Mouse (Mus musculus) stomach, embryonic 15.5 days (tissue): ENCODE measurements at regions not wholly inside any gene's neighbourhood (a gene's known extent, or its start where the extent isn't known, plus 50 kb on each side); places are given as distances from the start of the nearest gene placed in this dataset.
A peak's percentile ranks its signal among the peaks of the same experiment; 100 is the strongest.

Experiments
- ATAC-seq: fragments of 200-750 bp; cut with Nextera tagmentation; 2 replicates; pipeline ENCODE4 v1.8.0; 2017; ENCODE audit warnings: low read depth, moderate number of reproducible peaks, moderate TSS enrichment; ENCODE audit not compliant: insufficient read depth, low FRiP score
- H3K27ac ChIP-seq: fragments of 300-500 bp; sonication (generic); 2 replicates; pipeline ENCODE4 v1.5.1; 2015; ENCODE audit warnings: mild to moderate bottlenecking, inconsistent platforms
- H3K27me3 ChIP-seq: fragments of 300-500 bp; sonication (generic); replicated peaks from 2 replicates; pipeline ENCODE4 v1.6.1; 2015; ENCODE audit warnings: inconsistent platforms
- H3K36me3 ChIP-seq: fragments of 300-500 bp; sonication (generic); 2 replicates; pipeline ENCODE4 v1.6.1; 2015; ENCODE audit warnings: inconsistent platforms
- H3K4me1 ChIP-seq: fragments of 300-500 bp; sonication (generic); 2 replicates; pipeline ENCODE4 v1.6.1; 2015; ENCODE audit warnings: inconsistent platforms
- H3K4me2 ChIP-seq: fragments of 300-500 bp; sonication (generic); 2 replicates; pipeline ENCODE4 v1.6.1; 2015; ENCODE audit warnings: mild to moderate bottlenecking, inconsistent platforms
- H3K4me3 ChIP-seq: fragments of 300-500 bp; sonication (generic); replicated peaks from 2 replicates; pipeline ENCODE4 v1.5.1; 2015; ENCODE audit warnings: inconsistent platforms
- H3K9ac ChIP-seq: fragments of 300-500 bp; sonication (generic); 2 replicates; pipeline ENCODE4 v1.6.1; 2015; ENCODE audit warnings: inconsistent platforms
- H3K9me3 ChIP-seq: fragments of 300-500 bp; sonication (generic); 2 replicates; pipeline ENCODE4 v1.6.1; 2016; ENCODE audit warnings: inconsistent platforms
- WGBS: fragments of 180-500 bp; shearing (Covaris S2); methylation state at CpG from one replicate; pipeline ENCODE4 v1.1.7; 2015; 5-methylcytosine and 5-hydroxymethylcytosine counted together

- no peak for ATAC-seq
- no peaks in the 10 kb centered on the region for H3K36me3 ChIP-seq
- H3K4me1 ChIP-seq, result no peaks in the 10 kb centered on the region
- no peak overlapping the region for H3K4me2 ChIP-seq
- no peak overlapping the region for H3K27ac ChIP-seq
- H3K9ac ChIP-seq, result no peak overlapping the region
- 63% methylated on average over 4 of the region's 4 CpGs for WGBS
- H3K27me3 ChIP-seq, result no peaks in the 10 kb centered on the region
- H3K4me3 ChIP-seq, result no peak overlapping the region
- H3K9me3 ChIP-seq, result no peaks in the 10 kb centered on the region
Measured at GRCm38 (mm10) chr12:92353386-92354257, 504.7 kb upstream of the Sel1l start.

DNA sequence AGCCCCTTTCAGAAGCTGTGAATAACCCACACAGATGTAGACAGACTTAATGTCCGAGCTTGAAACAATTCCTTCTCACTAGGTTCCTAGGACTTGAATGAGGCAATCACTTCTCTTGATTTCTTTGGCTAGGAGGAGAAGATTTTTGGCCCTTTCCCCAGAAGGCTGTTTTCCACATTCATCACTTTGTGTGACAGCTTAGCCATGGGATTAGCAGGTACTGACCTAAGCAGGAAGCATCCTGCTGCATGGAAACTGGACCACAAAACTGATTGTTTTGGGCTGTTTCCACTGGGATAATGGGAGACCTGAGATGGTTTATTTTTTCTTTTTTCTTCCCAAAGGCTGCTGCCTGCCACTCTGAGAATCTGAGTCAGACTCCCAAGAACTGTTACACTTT, 469.3 kb upstream of the Sel1l start:
- H3K27ac ChIP-seq, result no peak overlapping the region
- no peaks in the 10 kb centered on the region for H3K36me3 ChIP-seq
- no peak overlapping the region for H3K9ac ChIP-seq
- no peak overlapping the region for H3K4me2 ChIP-seq
- H3K4me3 ChIP-seq, result no peak overlapping the region
- no peaks in the 10 kb centered on the region for H3K9me3 ChIP-seq
- 41% methylated on average over 1 of the region's 1 CpGs for WGBS
- no peaks in the 10 kb centered on the region for H3K4me1 ChIP-seq
- ATAC-seq, result no peak
- H3K27me3 ChIP-seq, result no peaks in the 10 kb centered on the region

DNA sequence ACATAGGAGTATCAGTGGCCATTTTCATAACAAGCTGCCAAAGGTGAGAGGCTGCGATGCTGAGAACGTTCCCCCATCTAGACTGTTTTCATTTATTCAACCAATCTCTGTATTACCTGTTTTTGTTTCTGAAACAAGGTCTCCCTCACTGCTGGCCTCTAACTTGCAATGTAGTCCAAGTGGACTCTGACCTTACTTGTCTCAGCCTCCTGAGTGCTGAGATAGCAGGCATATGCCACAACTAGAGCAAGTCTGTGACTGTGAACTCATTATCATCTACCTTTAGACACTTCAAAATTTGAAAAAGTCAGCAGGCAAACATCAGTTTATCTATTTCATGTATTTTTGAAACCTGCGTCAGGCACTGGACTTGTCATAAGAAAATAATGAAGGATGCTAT, 468.7 kb upstream of the Sel1l start:
- no peaks in the 10 kb centered on the region for H3K27me3 ChIP-seq
- no peak for ATAC-seq
- H3K27ac ChIP-seq, result no peak overlapping the region
- no peak overlapping the region for H3K4me2 ChIP-seq
- WGBS, result 88% methylated on average over 3 of the region's 3 CpGs
- no peaks in the 10 kb centered on the region for H3K36me3 ChIP-seq
- H3K4me1 ChIP-seq, result no peaks in the 10 kb centered on the region
- H3K9me3 ChIP-seq, result no peaks in the 10 kb centered on the region
- H3K9ac ChIP-seq, result no peak overlapping the region
- H3K4me3 ChIP-seq, result no peak overlapping the region

DNA sequence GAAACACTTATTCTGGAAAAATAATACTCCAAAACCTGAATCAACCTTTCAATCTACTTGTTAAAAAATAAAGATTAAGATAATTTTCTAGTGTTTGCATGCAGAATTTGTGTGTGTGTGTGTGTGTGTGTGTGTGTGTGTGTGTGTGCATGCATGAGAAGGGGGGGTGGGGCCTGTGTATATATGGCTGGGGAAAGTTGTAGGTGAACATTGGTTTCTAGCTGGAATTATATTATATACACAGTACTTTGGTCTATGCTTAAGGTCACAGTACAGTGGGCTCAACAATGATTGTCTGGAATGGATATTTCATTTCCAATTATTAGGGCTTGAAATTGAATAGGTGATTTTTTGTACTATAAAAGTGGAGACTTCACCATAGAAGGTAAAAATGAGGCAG, 467.3 kb upstream of the Sel1l start:
- Histone ChIP-seq H3K4me3 (no peak overlapping the region), H3K27me3 (no peaks in the 10 kb centered on the region), H3K9ac (no peak overlapping the region), H3K27ac (no peak overlapping the region), H3K4me2 (no peak overlapping the region), H3K4me1 (no peaks in the 10 kb centered on the region), H3K9me3 (no peaks in the 10 kb centered on the region), H3K36me3 (no peaks in the 10 kb centered on the region)
- no peak for ATAC-seq

DNA sequence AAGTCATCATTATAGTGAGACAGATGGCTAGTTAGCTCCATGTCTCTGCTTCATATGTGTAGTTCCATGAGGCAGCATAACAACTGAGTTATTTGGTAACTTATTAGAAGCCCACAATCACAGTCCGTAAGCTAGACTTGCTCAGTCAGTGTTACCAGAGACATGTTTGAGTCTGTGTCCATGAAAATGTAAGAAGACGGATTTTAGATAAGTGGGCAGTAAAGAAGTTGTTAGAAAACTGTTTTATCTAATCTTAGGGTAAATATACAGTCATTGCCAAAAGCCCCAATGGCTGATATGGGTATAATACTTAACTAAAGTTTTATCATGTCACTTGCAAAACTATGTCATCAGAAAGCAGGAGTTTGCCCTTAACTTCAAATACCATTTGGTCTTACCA, 466.9 kb upstream of the Sel1l start:
- Histone ChIP-seq H3K4me2 (no peak overlapping the region), H3K9ac (no peak overlapping the region), H3K9me3 (no peaks in the 10 kb centered on the region), H3K4me3 (no peak overlapping the region), H3K27ac (no peak overlapping the region), H3K36me3 (no peaks in the 10 kb centered on the region), H3K4me1 (no peaks in the 10 kb centered on the region), H3K27me3 (no peaks in the 10 kb centered on the region)
- ATAC-seq, result no peak
- 67% methylated on average over 2 of the region's 2 CpGs for WGBS

DNA sequence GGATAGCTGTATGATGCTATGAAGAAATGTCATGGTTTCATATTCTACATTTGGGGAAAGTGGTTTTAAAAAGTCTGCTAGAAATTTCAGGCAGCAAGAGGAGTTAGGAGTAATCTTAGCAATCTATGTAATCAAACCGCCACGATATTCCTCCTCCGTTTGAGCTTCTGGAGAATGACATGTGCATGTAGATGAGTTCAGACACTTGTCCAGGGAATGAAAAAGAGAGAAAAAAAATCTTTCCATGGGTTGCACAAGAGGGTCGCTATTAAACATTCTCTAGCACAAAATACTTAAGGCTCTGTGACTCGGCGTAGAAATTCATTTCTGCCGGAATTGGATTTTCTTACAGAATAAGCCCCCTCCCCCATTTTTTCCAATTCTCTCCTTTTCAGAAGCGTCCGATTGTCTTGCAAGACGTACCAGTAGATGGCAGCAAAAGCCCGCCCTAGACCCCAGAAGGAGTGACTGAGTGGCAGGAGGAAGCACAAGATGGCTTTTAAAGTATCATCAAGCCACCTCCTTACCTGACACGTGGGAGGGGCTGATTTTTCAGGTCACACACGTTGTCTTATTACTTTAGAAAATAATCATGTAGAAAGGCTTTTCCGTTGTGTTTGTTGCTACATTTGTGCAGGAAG, 454.1 kb upstream of the Sel1l start:
- WGBS, result 19% methylated on average over 14 of the region's 14 CpGs
- no peaks in the 10 kb centered on the region for H3K4me1 ChIP-seq

GRCm38 (mm10) chr12:92294887-92295286, 445.9 kb upstream of the Sel1l start:
- no peaks in the 10 kb centered on the region for H3K27me3 ChIP-seq
- H3K36me3 ChIP-seq, result no peaks in the 10 kb centered on the region
- no peak overlapping the region for H3K4me3 ChIP-seq
- no peaks in the 10 kb centered on the region for H3K9me3 ChIP-seq
- no peak overlapping the region for H3K27ac ChIP-seq
- H3K4me2 ChIP-seq, result no peak overlapping the region
- 67% methylated on average over 4 of the region's 4 CpGs for WGBS
- no peak overlapping the region for H3K9ac ChIP-seq
- ATAC-seq, result no peak
- no peaks in the 10 kb centered on the region for H3K4me1 ChIP-seq

More for the DNA sequence above, 454.1 kb upstream of the Sel1l start:
- Histone ChIP-seq H3K27ac (no peak overlapping the region), H3K9ac (no peak overlapping the region), H3K4me2 (peak overlapping the region; percentile 29), H3K27me3 (no peaks in the 10 kb centered on the region), H3K4me3 (no peak overlapping the region), H3K36me3 (no peaks in the 10 kb centered on the region), H3K9me3 (no peaks in the 10 kb centered on the region)
- no peak for ATAC-seq

GRCm38 (mm10) chr12:92293341-92293720, 444.4 kb upstream of the Sel1l start:
- H3K4me1 ChIP-seq, result no peaks in the 10 kb centered on the region
- H3K4me2 ChIP-seq, result no peak overlapping the region
- ATAC-seq, result no peak
- no peaks in the 10 kb centered on the region for H3K36me3 ChIP-seq
- H3K4me3 ChIP-seq, result no peak overlapping the region
- no peak overlapping the region for H3K9ac ChIP-seq
- no peaks in the 10 kb centered on the region for H3K27me3 ChIP-seq
- H3K27ac ChIP-seq, result no peak overlapping the region
- H3K9me3 ChIP-seq, result no peaks in the 10 kb centered on the region

DNA sequence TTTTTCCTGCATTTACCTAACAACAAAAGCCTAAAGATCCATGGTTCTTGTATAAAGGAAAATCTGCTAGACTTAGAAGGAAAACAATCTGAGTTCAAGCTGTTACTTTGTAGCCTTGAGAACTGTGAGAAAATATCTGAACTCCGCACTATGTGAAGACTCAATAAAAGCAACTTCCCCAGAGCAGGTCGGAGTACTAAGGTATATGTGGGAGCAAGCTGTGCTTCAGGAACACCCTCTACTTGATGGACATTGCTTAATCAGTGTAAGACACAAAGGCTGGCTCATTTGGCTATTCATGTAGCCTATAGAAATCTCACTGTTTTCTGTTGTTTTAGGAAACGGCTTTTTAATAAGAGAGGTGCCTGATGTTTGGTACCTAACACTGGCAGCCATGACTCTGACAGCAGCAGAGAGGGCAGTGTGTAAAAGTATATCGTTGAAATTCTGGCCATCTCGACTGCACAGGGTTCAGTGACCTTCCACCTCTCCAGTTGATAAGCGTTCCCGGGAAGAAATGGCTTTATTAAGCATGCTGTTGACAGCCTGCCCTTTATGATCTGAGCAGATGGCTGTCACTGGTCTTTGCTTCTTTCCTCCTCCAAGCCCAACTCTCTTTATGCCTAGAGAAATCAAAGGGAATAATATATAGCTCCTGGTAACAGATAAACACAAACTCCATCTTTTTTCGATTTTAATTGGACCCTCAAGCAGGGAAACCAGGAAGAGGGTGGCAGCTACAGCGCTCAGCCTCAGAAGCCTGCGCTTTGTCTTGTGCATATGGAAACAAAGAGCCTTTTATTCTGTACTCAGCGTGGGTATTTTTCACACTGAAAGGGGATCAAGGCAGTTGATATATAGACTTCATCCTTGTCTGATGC, 443.7 kb upstream of the Sel1l start:
- WGBS, result 44% methylated on average over 11 of the region's 11 CpGs
- Histone ChIP-seq H3K27ac (no peak overlapping the region), H3K4me1 (no peaks in the 10 kb centered on the region), H3K4me3 (no peak overlapping the region), H3K9ac (no peak overlapping the region), H3K4me2 (no peak overlapping the region), H3K27me3 (no peaks in the 10 kb centered on the region), H3K36me3 (no peaks in the 10 kb centered on the region), H3K9me3 (no peaks in the 10 kb centered on the region)
- no peak for ATAC-seq

GRCm38 (mm10) chr12:92291490-92291889, 442.5 kb upstream of the Sel1l start:
- Histone ChIP-seq H3K4me1 (no peaks in the 10 kb centered on the region), H3K9me3 (no peaks in the 10 kb centered on the region), H3K27me3 (no peaks in the 10 kb centered on the region), H3K27ac (no peak overlapping the region), H3K36me3 (no peaks in the 10 kb centered on the region), H3K4me3 (no peak overlapping the region), H3K9ac (no peak overlapping the region), H3K4me2 (no peak overlapping the region)
- no peak for ATAC-seq
- WGBS, result 88% methylated on average over 1 of the region's 1 CpGs

GRCm38 (mm10) chr12:92285511-92285910, 436.6 kb upstream of the Sel1l start:
- Histone ChIP-seq H3K36me3 (no peaks in the 10 kb centered on the region), H3K9ac (no peak overlapping the region), H3K27ac (no peak overlapping the region), H3K4me1 (no peaks in the 10 kb centered on the region), H3K4me2 (no peak overlapping the region), H3K27me3 (no peaks in the 10 kb centered on the region), H3K4me3 (no peak overlapping the region), H3K9me3 (no peaks in the 10 kb centered on the region)
- 86% methylated on average over 5 of the region's 5 CpGs for WGBS
- no peak for ATAC-seq

DNA sequence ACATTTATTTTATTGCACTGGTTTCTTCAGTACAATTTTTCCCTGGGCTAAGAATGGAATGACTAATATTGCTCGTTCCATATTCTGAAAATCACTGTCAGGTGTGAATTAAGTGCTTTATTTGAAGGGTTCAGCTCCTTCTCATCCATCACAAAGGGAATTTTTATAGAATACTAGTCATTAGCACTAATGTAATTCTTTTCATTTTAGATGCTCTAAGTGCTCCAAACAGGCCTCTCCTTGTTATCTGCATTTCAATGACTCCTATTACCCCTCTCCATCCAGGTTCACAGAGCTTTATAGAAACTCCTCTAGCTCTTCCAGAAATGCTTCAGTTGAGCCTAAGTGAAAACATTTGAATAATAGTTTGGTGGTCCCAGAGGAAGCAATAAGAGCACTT, 431.5 kb upstream of the Sel1l start:
- Histone ChIP-seq H3K4me1 (no peaks in the 10 kb centered on the region), H3K4me3 (no peak overlapping the region), H3K9me3 (no peaks in the 10 kb centered on the region), H3K36me3 (no peaks in the 10 kb centered on the region), H3K9ac (no peak overlapping the region), H3K27ac (no peak overlapping the region), H3K4me2 (no peak overlapping the region), H3K27me3 (no peaks in the 10 kb centered on the region)
- 65% methylated on average over 1 of the region's 1 CpGs for WGBS
- no peak for ATAC-seq
